Mouse (Mus musculus) lung, embryonic 14.5 days (tissue): Measurements from ENCODE around the gene Sys1. TPM values are rescaled to one million over a fixed set of nuclear protein-coding genes. Genes with fewer than 3 reads are reported as not detected.

Experiments used
- ATAC-seq: fragments of 200-750 bp; cut with Nextera tagmentation; 2 replicates; pipeline ENCODE4 v1.8.0; 2017; ENCODE audit warnings: mild to moderate bottlenecking, moderate TSS enrichment, moderate library complexity; ENCODE audit not compliant: insufficient read depth
- DNase-seq: peaks from one replicate; pipeline ENCODE4 v3.0.0-alpha.2; 2015
- H3K27ac ChIP-seq: fragments of 300-500 bp; sonication (generic); 2 replicates; pipeline ENCODE4 v1.5.1; 2014; ENCODE audit warnings: low read depth, mild to moderate bottlenecking, moderate library complexity
- H3K27me3 ChIP-seq: fragments of 300-500 bp; sonication (generic); 2 replicates; pipeline ENCODE4 v1.6.1; 2014; ENCODE audit warnings: low read length, control low read depth; ENCODE audit not compliant: insufficient read depth
- H3K36me3 ChIP-seq: fragments of 300-500 bp; sonication (generic); 2 replicates; pipeline ENCODE4 v1.6.1; 2014; ENCODE audit warnings: control low read depth; ENCODE audit not compliant: insufficient read depth
- H3K4me1 ChIP-seq: fragments of 300-500 bp; sonication (generic); 2 replicates; pipeline ENCODE4 v1.6.1; 2014; ENCODE audit warnings: antibody characterized with exemption, control low read depth; ENCODE audit not compliant: insufficient read depth
- H3K4me2 ChIP-seq: fragments of 300-500 bp; sonication (generic); 2 replicates; pipeline ENCODE4 v1.6.1; 2014; ENCODE audit warnings: mild to moderate bottlenecking
- H3K4me3 ChIP-seq: fragments of 300-500 bp; sonication (generic); 2 replicates; pipeline ENCODE4 v1.5.1; 2014; ENCODE audit warnings: low read depth, low read length
- H3K9ac ChIP-seq: fragments of 300-500 bp; sonication (generic); 2 replicates; pipeline ENCODE4 v1.6.1; 2014
- H3K9me3 ChIP-seq: fragments of 300-500 bp; sonication (generic); 2 replicates; pipeline ENCODE4 v1.6.1; 2016; ENCODE audit warnings: low read depth, low read length, control low read depth
- CTCF ChIP-seq: IDR thresholded peaks from 2 replicates; pipeline ENCODE4 v1.5.1; 2016; ENCODE audit warnings: antibody characterized with exemption, low read depth
- WGBS: fragments of 180-500 bp; shearing (Covaris S2); extraction: QIAGEN DNeasy Blood & Tissue Kit; methylation state at CpG from one replicate; pipeline ENCODE4 v1.1.7; 2014; 5-methylcytosine and 5-hydroxymethylcytosine counted together
- polyA plus RNA-seq: library from polyadenylated mRNA; unstranded; fragments of >200 nt; fragmentation: Nextera tagmentation; extraction: Ambion mirVana; gene quantifications from 2 replicates; pipeline ENCODE4 v1.2.1, GENCODE M21; 2014

Sys1 gene
- polyA plus RNA-seq, 1 experiment from 2014 or later: 68.7 TPM

- no peak for TF ChIP-seq CTCF
- Histone ChIP-seq H3K4me2 (no peak overlapping the region), H3K27me3 (no peaks in the 10 kb centered on the region), H3K4me3 (no peak overlapping the region), H3K36me3 (no peaks in the 10 kb centered on the region), H3K27ac (no peak overlapping the region), H3K9ac (no peak overlapping the region), H3K4me1 (no peaks in the 10 kb centered on the region), H3K9me3 (no peaks in the 10 kb centered on the region)
- 58% methylated on average over 5 of the region's 5 CpGs for WGBS
- ATAC-seq: no peak
- DNase-seq: no peak
Measured at GRCm38 (mm10) chr2:164528557-164528956, 71.8 kb downstream of the Sys1 start.

Other genes with a start within 250 kb of the Sys1 start
- not detected in 2 replicates for gene Wfdc15b, start 235.3 kb upstream of the Sys1 start, polyA plus RNA-seq
- gene Svs2, start 218.5 kb upstream of the Sys1 start, polyA plus RNA-seq: not detected in 2 replicates
- not detected in 2 replicates for gene Svs3b, start 200.3 kb upstream of the Sys1 start, polyA plus RNA-seq
- gene Svs4, start 178.5 kb upstream of the Sys1 start, polyA plus RNA-seq: not detected in 2 replicates
- gene Svs3a, start 167.7 kb upstream of the Sys1 start, polyA plus RNA-seq: not detected in 2 replicates
- gene Svs6, start 140.2 kb upstream of the Sys1 start, polyA plus RNA-seq: not detected in 2 replicates
- not detected in 2 replicates for gene Svs5, start 124.2 kb upstream of the Sys1 start, polyA plus RNA-seq
- 0.73 and 0.86 TPM in 2 replicates for gene Slpi, start 67.9 kb upstream of the Sys1 start, polyA plus RNA-seq
- gene Rbpjl, start 53.8 kb upstream of the Sys1 start, polyA plus RNA-seq: 4.9 and 5.1 TPM in 2 replicates
- 5.5 and 6.7 TPM in 2 replicates for gene Matn4, start 51.8 kb upstream of the Sys1 start, polyA plus RNA-seq
- gene Sdc4, start 13.1 kb upstream of the Sys1 start, polyA plus RNA-seq: 101 and 103 TPM in 2 replicates
- gene Gm20458, start 4.0 kb downstream of the Sys1 start, polyA plus RNA-seq: 14.4 and 14.9 TPM in 2 replicates
- not detected in 2 replicates for gene Trp53tg5, start 16.8 kb downstream of the Sys1 start, polyA plus RNA-seq
- 4.4 and 5.3 TPM in 2 replicates for gene Dbndd2, start 29.1 kb downstream of the Sys1 start, polyA plus RNA-seq
- 70.1 and 71.0 TPM in 2 replicates for gene Pigt, start 40.6 kb downstream of the Sys1 start, polyA plus RNA-seq
- gene Wfdc2, start 105.4 kb downstream of the Sys1 start, polyA plus RNA-seq: 280 and 282 TPM in 2 replicates
- not detected in 2 replicates for gene Spint3, start 116.5 kb downstream of the Sys1 start, polyA plus RNA-seq
- gene Wfdc6a, start 128.5 kb downstream of the Sys1 start, polyA plus RNA-seq: 0.65 and 0.95 TPM in 2 replicates
- not detected in 2 replicates for gene Eppin, start 136.6 kb downstream of the Sys1 start, polyA plus RNA-seq
- gene Wfdc6b, start 156.6 kb downstream of the Sys1 start, polyA plus RNA-seq: not detected in 2 replicates
- gene Wfdc8, start 156.7 kb downstream of the Sys1 start, polyA plus RNA-seq: not detected in 2 replicates
- gene Wfdc16, start 181.8 kb downstream of the Sys1 start, polyA plus RNA-seq: not detected in 2 replicates
- not detected in 2 replicates for gene Wfdc10, start 199.1 kb downstream of the Sys1 start, polyA plus RNA-seq
- not detected in 2 replicates for gene Wfdc9, start 199.6 kb downstream of the Sys1 start, polyA plus RNA-seq
- gene Wfdc11, start 217.1 kb downstream of the Sys1 start, polyA plus RNA-seq: not detected in 2 replicates
- not detected in 2 replicates for gene Wfdc13, start 228.1 kb downstream of the Sys1 start, polyA plus RNA-seq
- not detected in 2 replicates for gene Spint4, start 241.5 kb downstream of the Sys1 start, polyA plus RNA-seq